Mouse (Mus musculus) forebrain, postnatal 0 days (tissue): ENCODE measurements around the gene Tmsb10. TPM values are rescaled to one million over a fixed set of nuclear protein-coding genes. Genes with fewer than 3 reads are reported as not detected.

Source experiments
- ATAC-seq: fragments of 200-750 bp; cut with Nextera tagmentation; 2 replicates; pipeline ENCODE4 v1.8.0; 2017; ENCODE audit warnings: mild to moderate bottlenecking, moderate library complexity
- DNase-seq: peaks from one replicate; pipeline ENCODE4 v3.0.0-alpha.2; 2015
- H3K27ac ChIP-seq: fragments of 300-500 bp; sonication (generic); 2 replicates; pipeline ENCODE4 v1.5.1; 2014; ENCODE audit warnings: low read depth, mild to moderate bottlenecking, antibody characterized with exemption, low read length, moderate library complexity, mixed read lengths
- H3K27me3 ChIP-seq: fragments of 300-500 bp; sonication (generic); 2 replicates; pipeline ENCODE4 v1.6.1; 2014; ENCODE audit warnings: mild to moderate bottlenecking, low read length, mixed read lengths; ENCODE audit not compliant: insufficient read depth
- H3K36me3 ChIP-seq: fragments of 300-500 bp; sonication (generic); 2 replicates; pipeline ENCODE4 v1.6.1; 2014; ENCODE audit warnings: mild to moderate bottlenecking, moderate library complexity; ENCODE audit not compliant: insufficient read depth
- H3K4me1 ChIP-seq: fragments of 300-500 bp; sonication (generic); 2 replicates; pipeline ENCODE4 v1.6.1; 2014; ENCODE audit warnings: antibody characterized with exemption; ENCODE audit not compliant: insufficient read depth
- H3K4me2 ChIP-seq: fragments of 300-500 bp; sonication (generic); 2 replicates; pipeline ENCODE4 v1.6.1; 2014; ENCODE audit warnings: low read depth, mild to moderate bottlenecking, moderate library complexity
- H3K4me3 ChIP-seq: fragments of 300-500 bp; sonication (generic); 2 replicates; pipeline ENCODE4 v1.5.1; 2014; ENCODE audit warnings: low read depth, low read length, mixed read lengths
- H3K9ac ChIP-seq: fragments of 300-500 bp; sonication (generic); 2 replicates; pipeline ENCODE4 v1.6.1; 2014; ENCODE audit warnings: mild to moderate bottlenecking
- H3K9me3 ChIP-seq: fragments of 300-500 bp; sonication (generic); 2 replicates; pipeline ENCODE4 v1.6.1; 2016; ENCODE audit warnings: low read length
- CTCF ChIP-seq: sonication (generic); IDR thresholded peaks from 2 replicates; pipeline ENCODE4 v1.5.1; 2016; ENCODE audit warnings: antibody characterized with exemption, control low read depth, low read depth
- WGBS: fragments of 180-500 bp; shearing (Covaris S2); extraction: QIAGEN DNeasy Blood & Tissue Kit; methylation state at CpG from one replicate; pipeline ENCODE4 v1.1.7; 2014; 5-methylcytosine and 5-hydroxymethylcytosine counted together
- polyA plus RNA-seq: library from polyadenylated mRNA; unstranded; fragments of >200 nt; fragmentation: Nextera tagmentation; extraction: Ambion mirVana; gene quantifications from 2 replicates; pipeline ENCODE4 v1.2.1, GENCODE M21; 2015
- total RNA-seq: library from RNA; depleted of rRNA; stranded (reverse); fragments of >200 nt; gene quantifications from 2 replicates; pipeline ENCODE4 v1.2.3, GENCODE M21; 2014

Tmsb10 gene
- total and polyA plus RNA-seq, 2 experiments from 2014 or later: 862 to 5,770 TPM

DNA sequence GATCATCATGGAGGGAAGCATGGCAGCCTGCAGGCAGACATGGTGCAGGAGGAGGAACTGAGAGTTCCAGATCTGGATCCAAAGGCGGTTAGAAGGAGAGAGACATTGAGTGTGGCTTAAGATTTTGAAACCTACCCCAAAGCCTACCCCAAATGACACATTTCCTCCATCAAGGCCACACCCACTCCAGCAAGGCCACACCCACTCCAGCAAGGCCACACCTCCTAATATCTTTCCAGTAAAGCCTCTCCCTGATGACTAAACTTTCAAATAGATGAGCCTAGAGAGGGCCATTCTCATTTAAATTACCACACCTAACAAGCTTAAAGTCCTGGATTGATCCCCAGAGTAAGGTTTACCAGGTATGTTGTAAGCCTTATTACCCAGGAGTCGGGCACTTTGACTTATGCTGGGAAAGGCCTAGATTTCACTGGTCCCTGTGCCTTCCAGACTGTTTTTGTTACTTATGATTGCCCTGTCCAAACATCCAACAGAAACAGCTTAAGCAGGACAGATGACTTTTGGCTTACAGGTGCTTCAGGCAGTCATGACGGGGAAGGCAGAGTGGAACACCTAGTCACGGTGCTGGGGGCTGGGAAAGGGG is 28.7 kb downstream of the Tmsb10 start:
- Histone ChIP-seq H3K9me3 (no peaks in the 10 kb centered on the region), H3K36me3 (no peaks in the 10 kb centered on the region), H3K27ac (no peak overlapping the region), H3K4me2 (no peak overlapping the region), H3K9ac (no peak overlapping the region), H3K4me3 (no peak overlapping the region), H3K27me3 (no peaks in the 10 kb centered on the region), H3K4me1 (no peaks in the 10 kb centered on the region)
- no peak for TF ChIP-seq CTCF
- no peak for ATAC-seq
- WGBS: 92% methylated on average over 4 of the region's 4 CpGs
- DNase-seq: no peak

DNA sequence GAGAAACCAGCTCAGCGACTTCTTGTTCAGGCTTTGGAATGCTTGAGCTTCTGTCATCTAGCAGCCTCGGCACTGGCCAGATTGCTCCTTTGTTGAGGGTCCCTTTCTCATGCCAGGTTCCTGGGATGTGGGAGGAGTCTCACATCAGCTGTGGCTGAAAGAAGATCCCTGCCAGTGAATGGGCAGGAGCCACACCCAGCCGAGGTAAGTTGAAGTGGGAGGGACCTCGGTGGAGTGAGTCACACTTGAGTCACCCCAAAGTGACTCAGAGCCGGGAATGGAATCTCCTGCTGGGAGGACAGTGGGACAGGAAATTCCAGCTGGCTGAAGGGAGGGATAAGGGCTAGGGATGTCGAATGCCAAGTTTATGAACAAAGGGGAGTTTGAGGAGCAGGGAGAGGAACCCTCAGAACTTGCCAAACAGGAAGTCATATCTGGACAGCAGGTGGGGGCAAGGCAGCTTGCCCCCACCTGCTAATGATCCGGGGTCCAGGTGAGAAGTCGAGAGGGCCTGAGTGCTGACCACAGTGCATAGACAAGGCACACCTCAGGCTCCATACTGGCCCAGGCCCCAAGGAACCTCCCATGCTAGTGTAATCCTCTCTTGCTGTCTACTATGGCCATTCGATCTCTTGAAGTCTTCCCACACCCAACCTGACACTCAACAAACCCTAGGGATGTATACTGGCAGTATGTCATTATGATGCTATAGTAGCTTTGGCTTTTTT is 31.6 kb downstream of the Tmsb10 start:
- Histone ChIP-seq H3K9ac (no peak overlapping the region), H3K27ac (no peak overlapping the region), H3K27me3 (no peaks in the 10 kb centered on the region), H3K9me3 (no peaks in the 10 kb centered on the region), H3K4me1 (no peaks in the 10 kb centered on the region), H3K4me3 (no peak overlapping the region), H3K36me3 (no peaks in the 10 kb centered on the region), H3K4me2 (no peak overlapping the region)
- WGBS: 17% methylated on average over 9 of the region's 9 CpGs
- DNase-seq (no peak), ATAC-seq (no peak)
- no peak for TF ChIP-seq CTCF

GRCm38 (mm10) chr6:72926031-72926430 is 32.5 kb downstream of the Tmsb10 start:
- WGBS: 87% methylated on average over 4 of the region's 4 CpGs
- H3K9ac ChIP-seq: no peak overlapping the region
- ATAC-seq (no peak), DNase-seq (no peak)
- no peaks in the 10 kb centered on the region for H3K27me3 ChIP-seq
- no peak overlapping the region for H3K4me2 ChIP-seq
- H3K4me1 ChIP-seq: no peaks in the 10 kb centered on the region
- TF ChIP-seq CTCF: no peak
- H3K4me3 ChIP-seq: no peak overlapping the region
- H3K9me3 ChIP-seq: no peaks in the 10 kb centered on the region
- no peak overlapping the region for H3K27ac ChIP-seq
- H3K36me3 ChIP-seq: no peaks in the 10 kb centered on the region

DNA sequence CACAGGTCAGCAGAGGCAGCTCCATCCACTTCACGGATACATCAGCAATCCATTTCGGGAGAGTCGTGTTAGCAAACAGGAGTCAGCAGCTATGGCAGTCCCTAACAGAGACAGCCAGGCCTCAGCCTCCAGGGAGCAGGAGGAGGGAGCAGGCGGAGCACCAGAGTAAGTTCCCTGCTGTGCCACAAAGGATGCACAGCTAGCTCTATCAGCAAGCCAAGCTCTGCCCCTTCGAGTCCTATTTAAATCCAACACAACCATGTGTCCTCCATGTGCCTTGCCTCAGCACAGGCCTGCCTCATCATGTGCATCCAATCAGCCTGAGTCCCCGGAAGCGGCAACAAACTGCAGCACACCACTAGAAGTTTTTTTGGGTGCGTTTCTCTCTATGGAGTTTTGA is 35.2 kb downstream of the Tmsb10 start:
- H3K27ac ChIP-seq: no peak overlapping the region
- H3K36me3 ChIP-seq: no peaks in the 10 kb centered on the region
- H3K27me3 ChIP-seq: no peaks in the 10 kb centered on the region
- no peak overlapping the region for H3K4me3 ChIP-seq
- TF ChIP-seq CTCF: no peak
- no peak for ATAC-seq
- no peak overlapping the region for H3K4me2 ChIP-seq
- 88% methylated on average over 8 of the region's 8 CpGs for WGBS
- no peaks in the 10 kb centered on the region for H3K9me3 ChIP-seq
- DNase-seq: no peak
- no peaks in the 10 kb centered on the region for H3K4me1 ChIP-seq
- no peak overlapping the region for H3K9ac ChIP-seq

DNA sequence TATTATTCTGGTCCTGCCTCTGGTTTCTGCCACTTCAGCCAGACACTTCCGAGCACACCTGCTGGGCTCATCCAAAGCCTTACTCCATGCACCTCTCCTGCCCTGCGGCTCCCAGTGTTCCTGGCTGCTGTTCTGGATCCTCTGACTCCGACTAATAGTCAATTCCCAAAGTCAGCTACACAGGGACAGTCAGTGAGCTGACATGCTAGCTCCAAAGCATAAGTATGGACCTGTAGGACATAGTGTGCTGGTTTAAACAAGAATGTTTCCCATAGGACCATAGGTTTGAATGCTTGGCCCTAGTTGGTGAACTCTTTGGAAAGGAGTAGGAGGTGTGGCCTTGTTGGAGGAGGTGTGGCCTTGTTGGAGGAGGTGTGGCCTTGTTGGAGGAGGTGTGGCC is 37.5 kb downstream of the Tmsb10 start:
- Histone ChIP-seq H3K4me2 (no peak overlapping the region), H3K27me3 (no peaks in the 10 kb centered on the region), H3K9me3 (no peaks in the 10 kb centered on the region), H3K4me1 (no peaks in the 10 kb centered on the region), H3K27ac (no peak overlapping the region), H3K36me3 (no peaks in the 10 kb centered on the region), H3K4me3 (no peak overlapping the region), H3K9ac (no peak overlapping the region)
- DNase-seq: no peak
- TF ChIP-seq CTCF: no peak
- WGBS: 96% methylated on average over 3 of the region's 3 CpGs
- ATAC-seq: no peak

DNA sequence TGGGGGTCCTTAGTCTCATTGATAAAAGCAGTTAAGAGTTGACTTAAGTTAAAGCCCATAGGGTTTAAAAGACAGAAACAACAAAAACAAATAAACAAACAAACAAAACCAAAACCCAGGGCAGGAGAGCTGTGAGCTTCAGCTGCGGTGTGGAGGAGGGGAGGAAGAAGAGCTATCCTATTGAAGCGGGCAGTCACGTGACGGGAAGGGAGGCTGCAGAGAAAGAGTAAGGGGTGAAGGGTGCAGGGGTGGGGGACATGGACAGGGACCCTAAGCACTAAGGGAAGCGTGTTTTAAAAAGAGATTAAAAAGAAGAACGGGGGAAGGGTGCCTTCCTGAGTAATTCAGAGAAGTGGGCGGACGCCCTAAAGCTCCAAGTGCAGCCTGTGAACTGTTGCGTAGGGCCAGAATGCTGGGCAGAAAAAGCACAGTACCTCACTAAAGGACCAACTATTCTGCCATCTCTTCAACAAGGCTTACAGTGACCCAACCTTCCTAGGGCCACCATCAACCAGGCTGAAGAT is 40.0 kb downstream of the Tmsb10 start:
- DNase-seq: no peak
- Histone ChIP-seq H3K27ac (no peak overlapping the region), H3K4me2 (no peak overlapping the region), H3K36me3 (no peaks in the 10 kb centered on the region), H3K4me3 (no peak overlapping the region), H3K9ac (no peak overlapping the region), H3K4me1 (no peaks in the 10 kb centered on the region), H3K27me3 (no peaks in the 10 kb centered on the region), H3K9me3 (no peaks in the 10 kb centered on the region)
- 60% methylated on average over 9 of the region's 9 CpGs for WGBS
- no peak for TF ChIP-seq CTCF
- no peak for ATAC-seq

DNA sequence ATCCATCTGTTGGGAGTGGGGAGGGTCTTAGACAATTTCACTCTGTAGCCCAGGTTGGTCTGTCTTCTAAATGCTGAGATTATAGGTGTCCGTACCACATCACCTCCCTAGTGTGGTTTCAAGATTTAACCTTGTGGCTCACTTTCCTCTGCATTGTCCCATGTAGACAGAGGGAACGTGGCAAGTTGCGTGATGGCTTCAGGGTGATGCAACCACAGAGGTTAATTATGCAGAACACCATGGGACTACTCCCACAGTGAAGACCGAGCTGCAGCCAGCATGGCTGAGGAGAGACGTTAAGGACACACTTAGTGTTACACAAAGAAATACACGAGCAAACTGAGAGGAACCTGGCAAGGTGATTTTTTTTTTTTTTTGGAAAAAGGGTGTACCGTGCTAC is 42.2 kb downstream of the Tmsb10 start:
- DNase-seq: no peak
- WGBS: 78% methylated on average over 7 of the region's 7 CpGs

More for the DNA sequence above, 42.2 kb downstream of the Tmsb10 start:
- ATAC-seq: no peak
- H3K27me3 ChIP-seq: no peaks in the 10 kb centered on the region
- H3K9ac ChIP-seq: no peak overlapping the region
- no peak overlapping the region for H3K4me2 ChIP-seq
- no peaks in the 10 kb centered on the region for H3K4me1 ChIP-seq
- H3K36me3 ChIP-seq: no peaks in the 10 kb centered on the region
- H3K27ac ChIP-seq: no peak overlapping the region
- TF ChIP-seq CTCF: no peak
- H3K4me3 ChIP-seq: no peak overlapping the region
- no peaks in the 10 kb centered on the region for H3K9me3 ChIP-seq
